Mouse (Mus musculus) spleen, adult 2 months (tissue): Measurements from ENCODE around the gene Zscan12. TPM values are rescaled to one million over a fixed set of nuclear protein-coding genes. Genes with fewer than 3 reads are reported as not detected.
"Not testable (repeated sequence)": the region's sequence is repeated elsewhere in the genome, so short reads cannot be mapped to it uniquely, and the experiment has no call there.

Source experiments
- DNase-seq, 2 experiments: peaks; one replicate each; pipeline versions ENCODE4 v3.0.0 to v3.0.0-alpha.2; 2012 to 2021; ENCODE audit warnings: low spot score in 2 of 2, low read depth in 1 of 2
- H3K27ac ChIP-seq: fragments of 200-500 bp; 2 replicates; pipeline ENCODE4 v1.5.1; 2012; ENCODE audit warnings: low read length, inconsistent platforms; ENCODE audit not compliant: insufficient read depth
- H3K27me3 ChIP-seq: fragments of 200-500 bp; 2 replicates; pipeline ENCODE4 v1.6.1; 2012; ENCODE audit warnings: mild to moderate bottlenecking, moderate library complexity, low read length, inconsistent platforms; ENCODE audit not compliant: control insufficient read depth, insufficient read depth
- H3K36me3 ChIP-seq: fragments of 200-500 bp; 2 replicates; pipeline ENCODE4 v1.6.1; 2012; ENCODE audit warnings: mild to moderate bottlenecking, low read length, inconsistent platforms; ENCODE audit not compliant: control insufficient read depth, insufficient read depth
- H3K4me1 ChIP-seq: fragments of 200-500 bp; 2 replicates; pipeline ENCODE4 v1.6.1; 2011; ENCODE audit warnings: inconsistent platforms; ENCODE audit not compliant: control insufficient read depth, insufficient read depth, insufficient read length
- H3K4me3 ChIP-seq: fragments of 200-500 bp; 2 replicates; pipeline ENCODE4 v1.5.1; 2011; ENCODE audit warnings: mild to moderate bottlenecking, inconsistent platforms; ENCODE audit not compliant: insufficient read depth, insufficient read length; ENCODE audit errors: extremely low read depth
- CTCF ChIP-seq: fragments of 200-500 bp; IDR thresholded peaks from 2 replicates; pipeline ENCODE4 v1.5.1; 2011; ENCODE audit warnings: mild to moderate bottlenecking, inconsistent platforms; ENCODE audit not compliant: insufficient read depth, insufficient read length, insufficient replicate concordance; ENCODE audit errors: extremely low read depth
- POLR2A ChIP-seq: fragments of 200-500 bp; IDR thresholded peaks from 2 replicates; pipeline ENCODE4 v1.6.1; 2011; ENCODE audit warnings: low read depth, low read length, inconsistent platforms
- WGBS: fragments of 180-500 bp; shearing (Covaris S2); methylation state at CpG from one replicate; pipeline ENCODE4 v1.1.7; 2018; 5-methylcytosine and 5-hydroxymethylcytosine counted together
- polyA plus RNA-seq: library from polyadenylated mRNA; depleted of rRNA; stranded (reverse); fragments of >200 nt; gene quantifications from 2 replicates; pipeline ENCODE4 v1.2.3, GENCODE M21; 2012

The Zscan12 gene
- polyA plus RNA-seq, 1 experiment: 0.62 TPM

GRCm38 (mm10) chr13:21366635-21367034 is 4.0 kb downstream of the Zscan12 start:
- Histone ChIP-seq H3K4me1 (no peaks in the 10 kb centered on the region), H3K4me3 (0 out of 2 replicates have a peak overlapping the region, but pooled peaks have one; percentile 28), H3K36me3 (peaks cover 2% of the 10 kb centered on the region; the same call in 1 of the 2 replicates), H3K27ac (peak overlapping the region; percentile 71), H3K27me3 (no peaks in the 10 kb centered on the region)
- WGBS: 66% methylated on average over 6 of the region's 6 CpGs
- no peak for DNase-seq
- no peak for TF ChIP-seq CTCF
- TF ChIP-seq POLR2A: no peak

- no peak overlapping the region for H3K4me3 ChIP-seq
- no peak for TF ChIP-seq POLR2A
- no peak for TF ChIP-seq CTCF
- H3K27me3 ChIP-seq: no peaks in the 10 kb centered on the region
- peaks cover 2% of the 10 kb centered on the region; the same call in 1 of the 2 replicates for H3K36me3 ChIP-seq
- DNase-seq: no peak
- no peak overlapping the region for H3K27ac ChIP-seq
- 89% methylated on average over 2 of the region's 2 CpGs for WGBS
- no peaks in the 10 kb centered on the region for H3K4me1 ChIP-seq
Measured at GRCm38 (mm10) chr13:21372700-21373099, 10.1 kb downstream of the Zscan12 start.

GRCm38 (mm10) chr13:21377773-21378172 is 15.2 kb downstream of the Zscan12 start:
- TF ChIP-seq POLR2A: no peak
- H3K36me3 ChIP-seq: no peaks in the 10 kb centered on the region
- no peaks in the 10 kb centered on the region for H3K27me3 ChIP-seq
- no peak for DNase-seq
- H3K4me3 ChIP-seq: no peak overlapping the region
- H3K4me1 ChIP-seq: no peaks in the 10 kb centered on the region
- no peak overlapping the region for H3K27ac ChIP-seq
- 90% methylated on average over 2 of the region's 2 CpGs for WGBS

- no peak for DNase-seq
- Histone ChIP-seq H3K27ac (no peak overlapping the region), H3K27me3 (no peaks in the 10 kb centered on the region), H3K36me3 (peaks cover 19% of the 10 kb centered on the region), H3K4me1 (no peaks in the 10 kb centered on the region), H3K4me3 (no peak overlapping the region)
- WGBS: 94% methylated on average over 1 of the region's 1 CpGs
- TF ChIP-seq POLR2A: no peak
- no peak for TF ChIP-seq CTCF
Measured at GRCm38 (mm10) chr13:21395211-21395610, 32.6 kb downstream of the Zscan12 start.

- Histone ChIP-seq H3K4me1 (no peaks in the 10 kb centered on the region), H3K27me3 (no peaks in the 10 kb centered on the region), H3K36me3 (peaks cover 16% of the 10 kb centered on the region), H3K4me3 (no peak overlapping the region), H3K27ac (no peak overlapping the region)
- DNase-seq: no peak
- whole genome bisulfite sequencing: 96% methylated on average over 6 of the region's 6 CpGs
- TF ChIP-seq POLR2A (no peak), CTCF (no peak)
Measured at GRCm38 (mm10) chr13:21395623-21396022, 33.0 kb downstream of the Zscan12 start.

- H3K4me3 ChIP-seq, DNase-seq, H3K4me1 ChIP-seq, H3K27ac ChIP-seq, H3K27me3 ChIP-seq: not testable (repeated sequence)
- WGBS: 96% methylated on average over 13 of the region's 18 CpGs
- peaks cover 15% of the 10 kb centered on the region for H3K36me3 ChIP-seq
Measured at GRCm38 (mm10) chr13:21396048-21396447, 33.4 kb downstream of the Zscan12 start.

- peaks cover 1% of the 10 kb centered on the region; the same call in 1 of the 2 replicates for H3K4me1 ChIP-seq
- WGBS: 60% methylated on average over 2 of the region's 2 CpGs
- TF ChIP-seq POLR2A (no peak), CTCF (no peak)
- H3K27ac ChIP-seq: no peak overlapping the region
- no peak overlapping the region for H3K4me3 ChIP-seq
- peaks cover 9% of the 10 kb centered on the region for H3K36me3 ChIP-seq
- DNase-seq: no peak
- no peaks in the 10 kb centered on the region for H3K27me3 ChIP-seq
Measured at GRCm38 (mm10) chr13:21397486-21397885, 34.9 kb downstream of the Zscan12 start.

- Histone ChIP-seq H3K27me3 (peaks cover 1% of the 10 kb centered on the region; the same call in 1 of the 2 replicates), H3K36me3 (no peaks in the 10 kb centered on the region), H3K27ac (no peak overlapping the region), H3K4me1 (peaks cover 1% of the 10 kb centered on the region), H3K4me3 (no peak overlapping the region)
- no peak for TF ChIP-seq POLR2A
- no peak for TF ChIP-seq CTCF
- WGBS: 89% methylated on average over 3 of the region's 3 CpGs
- DNase-seq: no peak
Measured at GRCm38 (mm10) chr13:21401166-21401565, 38.5 kb downstream of the Zscan12 start.
